Mouse (Mus musculus): Measurements from ENCODE around the gene Atp8b5. TPM values are rescaled to one million over a fixed set of nuclear protein-coding genes. Genes with fewer than 3 reads are reported as not detected.

Atp8b5 gene
- polyA plus RNA-seq, 1 experiment from 2014 or later: 0.25 TPM

DNA sequence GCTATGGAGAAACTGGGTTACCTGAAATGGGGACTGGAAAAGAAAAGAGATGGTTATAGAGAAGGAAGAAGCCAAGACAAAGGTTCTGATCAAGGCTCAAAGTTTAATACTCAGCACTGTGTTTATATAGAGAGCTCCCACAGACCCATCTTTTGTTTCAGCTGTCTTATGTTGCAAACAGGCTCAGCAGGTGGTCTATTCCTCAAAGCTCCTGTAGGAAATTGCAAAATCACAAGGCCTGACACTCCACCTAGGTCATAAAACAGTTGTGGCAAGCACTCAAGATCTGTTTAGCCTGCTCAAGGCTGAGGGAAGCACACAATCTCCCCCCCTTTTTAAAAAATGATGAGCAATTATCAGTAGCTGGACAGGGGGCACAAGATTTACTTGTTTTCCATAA lies 69.2 kb downstream of the Atp8b5 start:
- no peak overlapping the region for H3K9ac ChIP-seq (ENCODE audit: low read depth, low read length)
- H3K4me1 ChIP-seq (replicated peaks; ENCODE audit: control insufficient read depth, insufficient read depth, low read length): no peaks in the 10 kb centered on the region
- H3K4me3 ChIP-seq (ENCODE audit: low read depth, low read length): no peak overlapping the region
- peaks cover 5% of the 10 kb centered on the region; the same call in 1 of the 2 replicates for H3K9me3 ChIP-seq (ENCODE audit: control insufficient read depth, low read length)
- ATAC-seq (replicated peaks; ENCODE audit: low FRiP score): no peak
- no peaks in the 10 kb centered on the region for H3K27me3 ChIP-seq (replicated peaks; ENCODE audit: control insufficient read depth, insufficient read depth, low read length)
- DNase-seq (ENCODE audit: low spot score): no peak
- H3K27ac ChIP-seq (ENCODE audit: low read depth, low read length): no peak overlapping the region
- no peak overlapping the region for H3K4me2 ChIP-seq
- H3K36me3 ChIP-seq (ENCODE audit: control insufficient read depth, insufficient read depth, low read length): no peaks in the 10 kb centered on the region

DNA sequence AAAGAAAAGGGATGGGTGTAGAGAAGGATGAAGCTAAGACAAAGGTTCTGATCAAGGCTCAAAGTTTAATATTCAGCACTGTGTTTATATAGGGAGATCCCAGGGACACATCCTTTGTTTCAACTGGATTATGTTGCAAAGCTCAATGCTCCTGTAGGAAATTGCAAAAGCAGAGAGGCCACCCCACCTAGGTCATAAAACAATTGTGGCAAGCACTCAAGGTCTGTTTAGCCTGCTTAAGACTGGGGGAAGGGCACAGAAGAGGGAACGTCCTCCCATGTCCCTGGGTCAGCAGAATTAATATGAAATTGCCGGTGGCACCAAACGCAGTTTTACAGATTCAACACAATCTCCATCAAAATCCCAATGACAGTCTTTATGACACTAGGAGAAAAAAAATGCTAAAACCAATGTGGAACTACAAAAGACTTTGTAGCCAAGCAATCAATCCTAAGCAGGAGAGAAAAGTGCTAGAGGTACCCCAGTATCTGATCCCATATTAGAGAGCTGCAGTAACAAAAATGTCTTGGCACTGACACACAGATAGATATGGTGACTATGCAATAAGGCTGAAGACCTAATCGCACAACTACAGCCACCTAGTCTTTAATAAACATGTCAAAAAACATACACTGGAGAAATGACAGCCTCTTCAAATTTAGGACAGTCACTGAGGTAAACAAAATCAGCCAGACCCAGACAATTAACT lies 73.3 kb downstream of the Atp8b5 start:
- no peak overlapping the region for H3K4me3 ChIP-seq (ENCODE audit: low read depth, low read length)
- WGBS: 86% methylated on average over 4 of the region's 4 CpGs
- no peak overlapping the region for H3K27ac ChIP-seq (ENCODE audit: low read depth, low read length)
- H3K4me1 ChIP-seq (replicated peaks; ENCODE audit: control insufficient read depth, insufficient read depth, low read length): no peaks in the 10 kb centered on the region
- H3K9me3 ChIP-seq (ENCODE audit: control insufficient read depth, low read length): peaks cover 5% of the 10 kb centered on the region; the same call in 1 of the 2 replicates
- H3K4me2 ChIP-seq: no peak overlapping the region
- ATAC-seq (replicated peaks; ENCODE audit: low FRiP score): no peak
- H3K27me3 ChIP-seq (replicated peaks; ENCODE audit: control insufficient read depth, insufficient read depth, low read length): no peaks in the 10 kb centered on the region
- no peaks in the 10 kb centered on the region for H3K36me3 ChIP-seq (ENCODE audit: control insufficient read depth, insufficient read depth, low read length)
- no peak overlapping the region for H3K9ac ChIP-seq (ENCODE audit: low read depth, low read length)
- no peak for DNase-seq (ENCODE audit: low spot score)

DNA sequence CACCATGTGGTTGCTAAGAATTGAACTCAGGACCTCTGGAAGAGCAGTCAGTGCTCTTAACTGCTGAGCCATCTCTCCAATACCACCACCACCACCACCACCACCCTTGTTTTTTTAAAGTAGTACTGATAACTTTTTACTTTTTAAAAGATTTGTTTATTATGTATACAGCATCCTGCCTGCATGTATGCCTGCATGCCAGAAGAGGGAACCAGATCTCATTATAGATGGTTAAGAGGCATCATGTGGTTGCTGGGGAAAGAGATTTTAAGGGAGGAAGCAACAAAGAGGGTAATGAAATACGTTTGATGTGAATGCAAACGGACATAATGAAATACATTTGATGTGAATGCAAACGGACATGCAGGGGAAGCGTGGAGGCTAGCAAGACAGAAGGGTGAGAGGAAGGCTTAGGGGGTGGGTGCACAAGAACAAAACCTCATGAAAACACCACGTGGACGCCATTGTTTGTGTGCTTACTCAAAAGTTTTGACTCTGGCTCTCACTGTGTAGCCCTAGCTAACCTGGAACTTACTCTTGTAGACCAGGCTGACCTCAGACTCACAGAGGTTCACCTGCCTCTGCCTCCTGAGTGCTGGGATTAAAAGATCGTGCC lies 74.4 kb downstream of the Atp8b5 start:
- Histone ChIP-seq H3K27me3 (replicated peaks; ENCODE audit: control insufficient read depth, insufficient read depth, low read length) (no peaks in the 10 kb centered on the region), H3K9ac (ENCODE audit: low read depth, low read length) (no peak overlapping the region), H3K4me2 (no peak overlapping the region), H3K9me3 (ENCODE audit: control insufficient read depth, low read length) (peaks cover 2% of the 10 kb centered on the region; the same call in 1 of the 2 replicates), H3K36me3 (ENCODE audit: control insufficient read depth, insufficient read depth, low read length) (no peaks in the 10 kb centered on the region), H3K27ac (ENCODE audit: low read depth, low read length) (no peak overlapping the region), H3K4me1 (replicated peaks; ENCODE audit: control insufficient read depth, insufficient read depth, low read length) (no peaks in the 10 kb centered on the region), H3K4me3 (ENCODE audit: low read depth, low read length) (no peak overlapping the region)
- no peak for DNase-seq (ENCODE audit: low spot score)
- WGBS: 75% methylated on average over 7 of the region's 7 CpGs
- no peak for ATAC-seq (replicated peaks; ENCODE audit: low FRiP score)

DNA sequence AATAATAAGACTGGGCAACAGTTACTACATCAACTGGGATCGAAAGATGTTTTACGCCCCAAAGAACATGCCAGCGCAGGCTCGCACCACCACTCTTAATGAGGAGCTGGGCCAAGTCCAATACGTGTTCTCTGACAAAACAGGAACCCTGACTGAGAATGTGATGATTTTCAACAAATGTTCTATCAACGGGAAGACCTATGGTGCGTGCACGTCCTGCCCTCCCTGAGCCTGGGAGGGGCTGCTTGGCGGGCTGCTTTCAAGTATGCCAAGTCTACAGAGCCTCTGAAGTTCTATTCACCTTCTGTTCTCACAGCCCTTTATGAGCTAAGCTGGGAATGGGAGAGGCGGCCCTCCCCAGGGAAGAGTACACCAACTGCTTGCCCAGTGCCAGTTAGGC lies 75.5 kb downstream of the Atp8b5 start:
- ATAC-seq (replicated peaks; ENCODE audit: low FRiP score) (no peak), DNase-seq (ENCODE audit: low spot score) (no peak)
- Histone ChIP-seq H3K9ac (ENCODE audit: low read depth, low read length) (no peak overlapping the region), H3K4me2 (no peak overlapping the region), H3K36me3 (ENCODE audit: control insufficient read depth, insufficient read depth, low read length) (no peaks in the 10 kb centered on the region), H3K27me3 (replicated peaks; ENCODE audit: control insufficient read depth, insufficient read depth, low read length) (no peaks in the 10 kb centered on the region), H3K4me1 (replicated peaks; ENCODE audit: control insufficient read depth, insufficient read depth, low read length) (no peaks in the 10 kb centered on the region), H3K9me3 (ENCODE audit: control insufficient read depth, low read length) (no peaks in the 10 kb centered on the region), H3K4me3 (ENCODE audit: low read depth, low read length) (no peak overlapping the region), H3K27ac (ENCODE audit: low read depth, low read length) (no peak overlapping the region)
- 87% methylated on average over 10 of the region's 10 CpGs for WGBS

DNA sequence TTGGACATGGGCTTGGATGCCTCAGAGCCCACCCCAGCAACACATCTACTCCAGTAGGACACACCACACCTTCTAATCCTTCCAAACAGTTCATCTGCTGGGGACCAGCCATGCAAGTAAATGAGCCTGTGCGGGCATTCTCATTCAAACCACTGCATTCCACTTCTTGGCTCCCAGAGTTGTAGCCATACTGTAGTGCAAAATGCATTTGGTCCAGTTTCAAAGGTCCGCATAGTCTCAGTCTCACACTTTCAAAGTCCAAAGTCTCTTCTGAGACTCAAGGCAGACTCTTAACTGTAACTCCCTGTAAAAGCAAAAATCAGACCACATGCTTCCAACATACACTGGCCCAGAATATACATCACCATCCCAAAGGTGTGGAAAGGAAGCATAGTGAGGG lies 78.0 kb downstream of the Atp8b5 start:
- Histone ChIP-seq H3K4me2 (no peak overlapping the region), H3K27me3 (replicated peaks; ENCODE audit: control insufficient read depth, insufficient read depth, low read length) (no peaks in the 10 kb centered on the region), H3K27ac (ENCODE audit: low read depth, low read length) (no peak overlapping the region), H3K4me1 (replicated peaks; ENCODE audit: control insufficient read depth, insufficient read depth, low read length) (no peaks in the 10 kb centered on the region), H3K4me3 (ENCODE audit: low read depth, low read length) (no peak overlapping the region), H3K36me3 (ENCODE audit: control insufficient read depth, insufficient read depth, low read length) (no peaks in the 10 kb centered on the region), H3K9ac (ENCODE audit: low read depth, low read length) (no peak overlapping the region), H3K9me3 (ENCODE audit: control insufficient read depth, low read length) (no peaks in the 10 kb centered on the region)
- 81% methylated on average over 2 of the region's 2 CpGs for WGBS
- no peak for ATAC-seq (replicated peaks; ENCODE audit: low FRiP score)
- DNase-seq (ENCODE audit: low spot score): no peak

DNA sequence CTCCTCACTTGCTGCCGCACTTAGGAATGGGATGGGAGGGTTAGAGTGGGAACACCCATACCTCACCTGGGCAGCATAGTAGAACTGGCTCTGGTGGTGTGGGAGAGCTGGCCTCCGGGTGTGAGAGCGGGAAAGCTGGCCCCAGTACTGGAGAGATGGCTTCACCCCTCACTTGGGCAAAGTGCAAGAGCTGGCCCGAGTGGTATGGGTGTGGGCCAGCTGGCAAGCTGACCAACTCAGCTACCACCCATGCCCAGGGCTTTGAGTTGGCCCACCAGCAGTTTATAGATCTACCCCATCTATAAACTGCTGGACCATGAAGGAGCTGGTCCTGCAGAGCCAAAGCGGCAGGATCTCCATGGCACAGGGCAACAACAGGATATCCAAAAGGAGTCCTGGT lies 82.2 kb downstream of the Atp8b5 start:
- Histone ChIP-seq H3K4me2 (no peak overlapping the region), H3K9me3 (ENCODE audit: control insufficient read depth, low read length) (no peaks in the 10 kb centered on the region), H3K4me1 (replicated peaks; ENCODE audit: control insufficient read depth, insufficient read depth, low read length) (no peaks in the 10 kb centered on the region), H3K36me3 (ENCODE audit: control insufficient read depth, insufficient read depth, low read length) (no peaks in the 10 kb centered on the region), H3K9ac (ENCODE audit: low read depth, low read length) (no peak overlapping the region), H3K27me3 (replicated peaks; ENCODE audit: control insufficient read depth, insufficient read depth, low read length) (no peaks in the 10 kb centered on the region), H3K4me3 (ENCODE audit: low read depth, low read length) (no peak overlapping the region), H3K27ac (ENCODE audit: low read depth, low read length) (no peak overlapping the region)
- WGBS: 91% methylated on average over 5 of the region's 5 CpGs
- ATAC-seq (replicated peaks; ENCODE audit: low FRiP score) (no peak), DNase-seq (ENCODE audit: low spot score) (no peak)

DNA sequence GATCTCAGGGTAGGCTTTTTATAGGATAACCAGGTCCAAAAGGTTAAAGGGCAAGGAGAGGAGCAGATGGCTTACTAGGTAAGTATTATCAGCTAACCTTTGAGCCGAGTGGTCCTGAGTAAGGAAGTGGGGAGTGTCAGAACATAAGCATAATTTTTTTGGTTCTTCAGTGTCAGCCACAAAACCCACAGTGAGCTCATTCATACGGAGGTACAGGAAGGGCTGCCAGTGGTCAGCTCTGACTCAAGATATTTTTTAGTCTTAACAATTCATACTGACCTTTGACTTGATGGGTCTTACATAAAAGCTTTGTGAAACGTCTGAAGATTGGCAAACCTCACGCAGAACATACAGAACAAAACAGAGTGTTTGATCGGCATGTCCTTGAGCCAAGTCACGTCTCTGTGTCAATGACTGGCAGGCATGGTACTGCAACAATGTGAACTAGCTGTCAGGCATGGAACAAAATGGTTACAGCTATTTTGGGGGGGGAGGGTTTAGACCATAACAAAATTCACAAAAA lies 83.1 kb downstream of the Atp8b5 start:
- H3K4me2 ChIP-seq: no peak overlapping the region
- 62% methylated on average over 6 of the region's 6 CpGs for WGBS
- no peak for ATAC-seq (replicated peaks; ENCODE audit: low FRiP score)

DNA sequence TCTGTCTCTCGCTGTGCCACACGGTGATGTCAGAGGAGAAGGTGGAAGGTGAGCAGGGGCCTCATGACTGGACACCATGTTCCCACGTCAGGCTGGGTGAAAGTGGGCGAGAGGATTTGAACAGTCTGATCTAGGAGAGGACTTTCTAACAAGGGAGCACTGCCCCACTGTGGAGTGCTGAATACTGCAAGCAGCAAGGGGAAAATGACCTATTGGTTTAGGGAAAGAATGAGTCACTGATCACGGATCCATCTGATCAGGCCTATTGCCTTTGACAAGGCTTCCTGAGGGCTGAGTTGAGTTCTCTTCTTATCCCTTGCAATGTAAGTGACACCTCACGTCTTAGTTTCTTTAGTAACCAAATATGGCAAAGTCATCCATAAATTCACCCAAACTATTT lies 86.7 kb downstream of the Atp8b5 start:
- no peaks in the 10 kb centered on the region for H3K36me3 ChIP-seq (ENCODE audit: control insufficient read depth, insufficient read depth, low read length)
- no peak overlapping the region for H3K27ac ChIP-seq (ENCODE audit: low read depth, low read length)
- no peak overlapping the region for H3K4me2 ChIP-seq
- no peak overlapping the region for H3K4me3 ChIP-seq (ENCODE audit: low read depth, low read length)
- ATAC-seq (replicated peaks; ENCODE audit: low FRiP score) (no peak), DNase-seq (ENCODE audit: low spot score) (no peak)
- H3K9ac ChIP-seq (ENCODE audit: low read depth, low read length): no peak overlapping the region
- no peaks in the 10 kb centered on the region for H3K27me3 ChIP-seq (replicated peaks; ENCODE audit: control insufficient read depth, insufficient read depth, low read length)
- no peaks in the 10 kb centered on the region for H3K9me3 ChIP-seq (ENCODE audit: control insufficient read depth, low read length)
- no peaks in the 10 kb centered on the region for H3K4me1 ChIP-seq (replicated peaks; ENCODE audit: control insufficient read depth, insufficient read depth, low read length)
- 77% methylated on average over 6 of the region's 6 CpGs for WGBS

More for the DNA sequence above, 83.1 kb downstream of the Atp8b5 start:
- Histone ChIP-seq H3K4me3 (ENCODE audit: low read depth, low read length) (no peak overlapping the region), H3K9ac (ENCODE audit: low read depth, low read length) (no peak overlapping the region), H3K4me1 (replicated peaks; ENCODE audit: control insufficient read depth, insufficient read depth, low read length) (no peaks in the 10 kb centered on the region), H3K36me3 (ENCODE audit: control insufficient read depth, insufficient read depth, low read length) (no peaks in the 10 kb centered on the region), H3K27me3 (replicated peaks; ENCODE audit: control insufficient read depth, insufficient read depth, low read length) (no peaks in the 10 kb centered on the region), H3K27ac (ENCODE audit: low read depth, low read length) (no peak overlapping the region), H3K9me3 (ENCODE audit: control insufficient read depth, low read length) (no peaks in the 10 kb centered on the region)
- DNase-seq (ENCODE audit: low spot score): no peak
